Mouse (Mus musculus): ENCODE measurements at regions not wholly inside any gene's neighbourhood (a gene's known extent, or its start where the extent isn't known, plus 50 kb on each side); places are given as distances from the start of the nearest gene placed in this dataset.

DNA sequence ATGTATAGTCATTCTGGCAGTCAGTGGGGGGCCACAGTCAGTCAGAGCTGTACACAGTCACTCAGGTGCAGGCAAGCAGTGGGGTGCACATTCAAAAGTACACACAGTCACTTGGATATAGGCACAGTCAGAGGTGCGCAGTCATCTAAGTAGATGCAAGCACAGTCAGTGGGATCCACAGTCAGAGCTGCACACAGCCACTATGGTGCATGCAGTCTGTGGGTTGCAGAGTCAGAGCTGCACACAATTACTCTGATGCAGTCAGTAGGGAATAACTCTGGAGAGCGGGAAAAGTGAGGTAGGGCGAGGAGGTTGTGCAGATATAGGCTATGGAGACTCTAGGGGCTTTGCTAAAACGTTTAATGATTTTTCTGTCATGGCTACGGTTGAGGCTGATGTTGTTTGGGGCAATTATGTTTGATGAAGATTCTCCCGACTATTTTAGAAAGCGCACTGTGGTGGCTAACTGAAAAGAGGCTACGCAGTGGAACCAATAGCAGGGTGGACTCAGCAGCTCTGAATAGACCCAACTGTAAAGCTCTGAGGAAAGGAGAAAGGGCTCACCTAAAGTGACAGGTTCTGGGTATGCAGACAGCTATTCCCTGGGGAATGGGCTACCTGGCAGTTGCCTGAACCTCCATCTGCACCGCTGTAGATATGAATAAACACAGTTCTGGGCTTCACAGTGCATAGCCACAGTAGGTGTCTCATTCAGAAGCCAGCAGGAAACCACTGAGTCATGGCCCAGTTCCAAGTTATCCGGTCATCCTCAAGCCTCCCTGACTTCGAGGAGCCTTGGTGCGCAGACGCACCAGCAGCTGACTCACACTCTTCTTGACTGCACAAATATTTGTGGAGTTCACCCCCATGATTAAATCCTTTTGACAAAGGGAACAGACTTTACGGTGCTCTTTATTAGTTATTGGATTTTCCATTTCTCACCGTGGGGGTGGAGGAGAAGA, 282.9 kb downstream of the Kcns3 start:
- peak; percentile 29 for DNase-seq (ENCODE audit: low read depth)
- TF ChIP-seq CTCF (IDR thresholded peaks at IDR 0.05; ENCODE audit: borderline replicate concordance, extremely low read depth, insufficient read depth, insufficient read length), result no peak
- no peak for TF ChIP-seq POLR2A (IDR thresholded peaks at IDR 0.05; ENCODE audit: borderline replicate concordance, extremely low read depth, insufficient read depth, insufficient read length, poor library complexity, severe bottlenecking)

DNA sequence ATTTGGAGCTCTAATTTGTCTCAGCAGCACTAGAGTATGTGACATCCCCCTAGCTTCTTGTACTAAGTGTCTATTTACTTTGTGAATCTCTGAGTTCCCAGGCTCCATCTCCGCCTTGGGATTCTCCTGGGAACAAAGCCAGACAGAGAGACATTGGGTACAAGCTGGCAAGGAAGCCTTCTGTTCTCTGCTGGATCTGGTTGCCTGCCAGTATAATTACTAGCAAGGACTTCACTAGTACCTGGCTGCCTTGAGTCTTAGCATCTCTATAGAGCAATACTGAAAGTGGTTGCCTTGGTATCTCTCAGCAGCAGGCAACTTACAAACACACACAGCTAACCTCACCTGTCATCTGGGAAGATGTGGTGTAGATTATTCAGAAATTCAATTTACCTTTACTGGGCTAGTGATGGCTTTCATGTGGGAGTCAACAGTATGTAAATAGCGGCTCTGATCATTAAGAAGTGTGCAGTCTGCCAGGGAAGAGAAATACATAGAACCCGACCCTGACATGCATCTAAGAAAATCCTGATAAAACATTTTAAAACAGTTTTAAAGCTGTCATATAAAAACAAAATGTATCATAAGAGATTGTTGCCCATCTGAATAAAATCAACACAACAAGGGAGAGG, 283.8 kb downstream of the Kcns3 start:
- peak; percentile 84 for DNase-seq (ENCODE audit: low read depth)
- TF ChIP-seq CTCF (IDR thresholded peaks at IDR 0.05; ENCODE audit: borderline replicate concordance, extremely low read depth, insufficient read depth, insufficient read length), result no peak
- TF ChIP-seq POLR2A (IDR thresholded peaks at IDR 0.05; ENCODE audit: borderline replicate concordance, extremely low read depth, insufficient read depth, insufficient read length, poor library complexity, severe bottlenecking), result no peak

GRCm38 (mm10) chr12:10865294-10865693, 285.6 kb downstream of the Kcns3 start:
- DNase-seq (ENCODE audit: low read depth), result no peak
- TF ChIP-seq POLR2A (IDR thresholded peaks at IDR 0.05; ENCODE audit: borderline replicate concordance, extremely low read depth, insufficient read depth, insufficient read length, poor library complexity, severe bottlenecking), result no peak
- no peak for TF ChIP-seq CTCF (IDR thresholded peaks at IDR 0.05; ENCODE audit: borderline replicate concordance, extremely low read depth, insufficient read depth, insufficient read length)

- DNase-seq (ENCODE audit: low read depth), result peak; percentile 50
- TF ChIP-seq CTCF (IDR thresholded peaks at IDR 0.05; ENCODE audit: borderline replicate concordance, extremely low read depth, insufficient read depth, insufficient read length) (no peak), POLR2A (IDR thresholded peaks at IDR 0.05; ENCODE audit: borderline replicate concordance, extremely low read depth, insufficient read depth, insufficient read length, poor library complexity, severe bottlenecking) (no peak)
Measured at GRCm38 (mm10) chr12:10820335-10820734, 330.5 kb downstream of the Kcns3 start.

DNA sequence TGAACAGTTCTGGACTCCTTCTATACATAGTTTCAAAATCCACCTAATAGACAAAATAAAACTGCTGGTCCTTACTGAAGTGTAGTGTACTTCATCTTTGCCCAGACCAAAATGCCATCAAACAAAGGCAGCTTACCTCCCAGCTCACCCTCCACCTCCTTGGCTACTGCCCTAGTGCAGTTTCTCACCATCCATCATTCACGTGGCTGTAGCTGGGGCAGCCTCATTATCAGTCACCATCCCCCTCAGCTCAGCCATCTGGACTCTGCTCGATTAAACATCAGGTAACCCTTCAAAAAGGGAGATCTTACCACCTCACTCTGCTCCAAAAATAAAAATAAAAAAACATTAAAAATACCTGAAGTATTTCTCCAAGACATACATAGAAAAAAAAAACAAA, 332.8 kb downstream of the Kcns3 start:
- TF ChIP-seq POLR2A (IDR thresholded peaks at IDR 0.05; ENCODE audit: borderline replicate concordance, extremely low read depth, insufficient read depth, insufficient read length, poor library complexity, severe bottlenecking), result no peak
- TF ChIP-seq CTCF (IDR thresholded peaks at IDR 0.05; ENCODE audit: borderline replicate concordance, extremely low read depth, insufficient read depth, insufficient read length), result no peak
- peak; percentile 32 for DNase-seq (ENCODE audit: low read depth)

DNA sequence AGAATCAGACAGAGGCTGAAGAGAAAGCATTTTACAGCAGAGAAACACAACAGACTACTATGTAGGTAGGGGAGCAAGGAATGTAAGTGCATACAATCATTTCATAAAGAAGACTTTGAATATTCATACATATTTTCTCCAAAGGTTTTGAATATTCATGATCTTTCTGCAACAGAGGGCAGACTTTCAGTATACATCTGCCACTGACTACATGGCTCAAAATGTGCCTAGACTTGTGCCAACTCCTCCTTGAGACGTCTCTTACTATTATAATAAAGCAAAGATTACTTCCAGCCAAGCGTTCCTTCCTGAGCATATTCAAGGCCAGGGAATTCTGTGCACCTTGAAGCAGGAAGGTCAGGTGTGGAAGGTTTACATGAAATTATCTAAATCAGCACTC, 333.3 kb downstream of the Kcns3 start:
- peak; percentile 27 for DNase-seq (ENCODE audit: low read depth)
- no peak for TF ChIP-seq POLR2A (IDR thresholded peaks at IDR 0.05; ENCODE audit: borderline replicate concordance, extremely low read depth, insufficient read depth, insufficient read length, poor library complexity, severe bottlenecking)
- no peak for TF ChIP-seq CTCF (IDR thresholded peaks at IDR 0.05; ENCODE audit: borderline replicate concordance, extremely low read depth, insufficient read depth, insufficient read length)

- TF ChIP-seq CTCF (IDR thresholded peaks at IDR 0.05; ENCODE audit: borderline replicate concordance, extremely low read depth, insufficient read depth, insufficient read length) (no peak), POLR2A (IDR thresholded peaks at IDR 0.05; ENCODE audit: borderline replicate concordance, extremely low read depth, insufficient read depth, insufficient read length, poor library complexity, severe bottlenecking) (no peak)
- DNase-seq (ENCODE audit: low read depth), result peak; percentile 45
Measured at GRCm38 (mm10) chr12:10810597-10810996, 340.3 kb downstream of the Kcns3 start.

DNA sequence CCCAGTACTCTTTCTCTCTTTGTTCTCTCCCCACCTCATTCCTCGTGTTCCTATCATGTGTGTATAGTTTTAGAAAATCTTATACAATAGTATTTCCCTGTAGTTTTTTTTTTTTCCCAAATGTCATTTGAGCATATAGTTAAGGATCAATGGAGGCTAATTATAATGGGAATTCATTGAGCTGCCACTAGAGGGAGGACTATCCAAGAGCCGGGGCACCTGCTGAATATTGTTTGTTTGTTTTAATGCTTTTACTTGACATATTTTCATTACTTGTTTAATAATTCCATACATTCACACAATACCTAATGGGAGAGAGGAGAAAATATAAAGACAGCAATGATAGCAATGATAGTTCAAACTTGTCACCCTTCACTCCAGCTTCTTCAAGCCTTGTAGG, 346.4 kb downstream of the Kcns3 start:
- DNase-seq (ENCODE audit: low read depth), result peak; percentile 14
- TF ChIP-seq POLR2A (IDR thresholded peaks at IDR 0.05; ENCODE audit: borderline replicate concordance, extremely low read depth, insufficient read depth, insufficient read length, poor library complexity, severe bottlenecking) (no peak), CTCF (IDR thresholded peaks at IDR 0.05; ENCODE audit: borderline replicate concordance, extremely low read depth, insufficient read depth, insufficient read length) (peak; percentile 31; the same call in 1 of the 2 replicates)

All from brain, embryonic 14.5 days (tissue).